Mouse (Mus musculus): ENCODE data around the gene Rps23. TPM values are rescaled to one million over a fixed set of nuclear protein-coding genes. Genes with fewer than 3 reads are reported as not detected.

Gene Rps23
- polyA plus RNA-seq, 1 experiment from 2014 or later: 150 TPM

- H3K36me3 ChIP-seq: no peaks in the 10 kb centered on the region
- 0 out of 2 replicates have a peak, but pooled peaks cover 6% of the 10 kb centered on the region for H3K4me1 ChIP-seq (replicated peaks)
- no peak overlapping the region for H3K9ac ChIP-seq
- no peak overlapping the region for H3K4me2 ChIP-seq
- no peak overlapping the region for H3K27ac ChIP-seq
- 39% methylated on average over 2 of the region's 2 CpGs for WGBS
- no peaks in the 10 kb centered on the region for H3K9me3 ChIP-seq
- ATAC-seq (ENCODE audit: low FRiP score): no peak
- no peak overlapping the region for H3K4me3 ChIP-seq
- no peaks in the 10 kb centered on the region for H3K27me3 ChIP-seq
Measured at GRCm38 (mm10) chr13:90958894-90959293, 36.1 kb downstream of the Rps23 start.

GRCm38 (mm10) chr13:90960591-90960990 lies 37.8 kb downstream of the Rps23 start:
- H3K9me3 ChIP-seq: no peaks in the 10 kb centered on the region
- H3K4me1 ChIP-seq (replicated peaks): 0 out of 2 replicates have a peak, but pooled peaks cover 6% of the 10 kb centered on the region
- WGBS: 59% methylated on average over 8 of the region's 8 CpGs
- no peak overlapping the region for H3K4me2 ChIP-seq
- ATAC-seq (ENCODE audit: low FRiP score): no peak
- H3K27ac ChIP-seq: no peak overlapping the region
- H3K9ac ChIP-seq: no peak overlapping the region
- no peaks in the 10 kb centered on the region for H3K27me3 ChIP-seq
- no peaks in the 10 kb centered on the region for H3K36me3 ChIP-seq
- no peak overlapping the region for H3K4me3 ChIP-seq

GRCm38 (mm10) chr13:90962836-90963760 lies 40.3 kb downstream of the Rps23 start:
- no peak overlapping the region for H3K9ac ChIP-seq
- H3K9me3 ChIP-seq: no peaks in the 10 kb centered on the region
- 72% methylated on average over 10 of the region's 10 CpGs for WGBS
- no peaks in the 10 kb centered on the region for H3K36me3 ChIP-seq
- H3K4me3 ChIP-seq: no peak overlapping the region
- H3K4me1 ChIP-seq (replicated peaks): 0 out of 2 replicates have a peak, but pooled peaks cover 10% of the 10 kb centered on the region
- H3K27me3 ChIP-seq: no peaks in the 10 kb centered on the region
- no peak for ATAC-seq (ENCODE audit: low FRiP score)
- H3K4me2 ChIP-seq: no peak overlapping the region
- H3K27ac ChIP-seq: no peak overlapping the region

- no peak overlapping the region for H3K27ac ChIP-seq
- ATAC-seq (ENCODE audit: low FRiP score): no peak
- H3K4me1 ChIP-seq (replicated peaks): 0 out of 2 replicates have a peak, but pooled peaks cover 7% of the 10 kb centered on the region
Measured at GRCm38 (mm10) chr13:90964511-90964910, 41.8 kb downstream of the Rps23 start.

DNA sequence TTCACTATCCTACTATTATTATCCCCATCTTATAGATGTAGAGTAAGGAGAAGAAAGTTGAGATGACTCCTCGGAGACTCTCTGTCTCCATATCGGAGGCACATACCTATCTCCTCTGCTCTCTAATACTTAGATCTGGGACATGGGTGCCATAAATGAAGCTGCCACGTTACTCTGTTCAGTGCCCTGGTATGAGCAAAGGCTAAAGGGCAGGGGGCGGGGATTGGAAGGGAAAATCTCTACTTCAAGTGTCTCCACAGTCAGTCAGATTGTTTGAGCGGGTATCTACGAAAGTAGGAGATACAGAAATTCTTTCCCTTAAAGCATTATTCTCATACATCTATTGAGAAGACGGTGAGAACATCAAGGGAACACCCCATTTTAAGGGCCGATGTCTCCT lies 43.2 kb downstream of the Rps23 start:
- 84% methylated on average over 8 of the region's 8 CpGs for WGBS
- Histone ChIP-seq H3K4me1 (replicated peaks) (0 out of 2 replicates have a peak, but pooled peaks cover 7% of the 10 kb centered on the region), H3K36me3 (no peaks in the 10 kb centered on the region), H3K9me3 (no peaks in the 10 kb centered on the region), H3K9ac (no peak overlapping the region), H3K27ac (no peak overlapping the region), H3K27me3 (no peaks in the 10 kb centered on the region), H3K4me2 (no peak overlapping the region), H3K4me3 (no peak overlapping the region)
- no peak for ATAC-seq (ENCODE audit: low FRiP score)

More at GRCm38 (mm10) chr13:90964511-90964910, 41.8 kb downstream of the Rps23 start:
- Histone ChIP-seq H3K4me3 (no peak overlapping the region), H3K9me3 (no peaks in the 10 kb centered on the region), H3K36me3 (no peaks in the 10 kb centered on the region), H3K4me2 (no peak overlapping the region), H3K27me3 (no peaks in the 10 kb centered on the region), H3K9ac (no peak overlapping the region)
- WGBS: 74% methylated on average over 4 of the region's 4 CpGs

- H3K4me3 ChIP-seq: no peak overlapping the region
- no peaks in the 10 kb centered on the region for H3K9me3 ChIP-seq
- ATAC-seq (ENCODE audit: low FRiP score): peak; percentile 92
- H3K36me3 ChIP-seq: no peaks in the 10 kb centered on the region
- 8% methylated on average over 4 of the region's 4 CpGs for WGBS
- H3K27me3 ChIP-seq: no peaks in the 10 kb centered on the region
- H3K4me2 ChIP-seq: no peak overlapping the region
- H3K4me1 ChIP-seq (replicated peaks): 0 out of 2 replicates have a peak, but pooled peaks cover 7% of the 10 kb centered on the region
- H3K27ac ChIP-seq: no peak overlapping the region
- no peak overlapping the region for H3K9ac ChIP-seq
Measured at GRCm38 (mm10) chr13:90967422-90967821, 44.7 kb downstream of the Rps23 start.

GRCm38 (mm10) chr13:90968940-90969339 lies 46.2 kb downstream of the Rps23 start:
- Histone ChIP-seq H3K27me3 (no peaks in the 10 kb centered on the region), H3K4me1 (replicated peaks) (0 out of 2 replicates have a peak, but pooled peaks cover 4% of the 10 kb centered on the region), H3K27ac (no peak overlapping the region), H3K36me3 (no peaks in the 10 kb centered on the region), H3K4me2 (no peak overlapping the region), H3K9me3 (no peaks in the 10 kb centered on the region), H3K4me3 (no peak overlapping the region), H3K9ac (no peak overlapping the region)
- no peak for ATAC-seq (ENCODE audit: low FRiP score)
- WGBS: 84% methylated on average over 4 of the region's 4 CpGs

DNA sequence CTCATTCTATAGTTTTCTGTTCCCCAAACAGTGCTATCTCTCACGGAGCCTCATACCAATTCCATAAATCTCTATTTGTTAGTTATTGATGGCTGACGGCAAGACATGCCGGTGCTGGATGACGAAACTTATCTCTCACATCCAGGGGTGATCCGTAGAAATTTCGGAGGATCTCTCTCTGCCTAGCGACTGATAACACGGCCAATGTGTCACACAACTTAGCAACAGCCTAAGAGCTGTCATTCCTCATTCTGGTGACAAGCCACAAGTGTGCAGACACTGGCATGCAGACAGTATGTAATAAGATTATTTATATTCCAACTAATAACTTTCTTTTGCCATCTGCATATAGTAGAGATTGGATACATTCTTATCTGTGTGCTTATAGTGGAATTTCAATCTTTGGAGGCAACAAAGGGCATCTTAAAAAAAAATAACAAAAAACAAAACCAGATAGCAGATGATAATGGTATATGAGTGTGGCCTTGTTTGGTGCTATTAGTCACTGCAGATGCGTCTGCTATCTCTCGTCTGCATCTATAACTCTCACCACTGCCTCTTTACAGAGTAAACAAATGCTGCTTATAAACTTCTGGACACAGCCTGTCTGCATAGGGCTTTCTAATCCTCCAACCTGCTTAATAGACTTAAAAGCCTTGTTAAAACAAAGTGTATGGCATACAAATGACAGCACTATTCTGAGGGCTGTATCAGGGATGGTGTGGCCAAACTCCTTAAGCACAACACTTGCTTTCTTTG lies 47.7 kb downstream of the Rps23 start:
- ATAC-seq (ENCODE audit: low FRiP score): no peak
- no peak overlapping the region for H3K27ac ChIP-seq
- no peak overlapping the region for H3K4me3 ChIP-seq
- H3K9ac ChIP-seq: no peak overlapping the region
- H3K4me1 ChIP-seq (replicated peaks): 0 out of 2 replicates have a peak, but pooled peaks cover 4% of the 10 kb centered on the region
- H3K27me3 ChIP-seq: no peaks in the 10 kb centered on the region
- H3K4me2 ChIP-seq: no peak overlapping the region
- no peaks in the 10 kb centered on the region for H3K36me3 ChIP-seq
- no peaks in the 10 kb centered on the region for H3K9me3 ChIP-seq
- 88% methylated on average over 10 of the region's 10 CpGs for WGBS

- no peak overlapping the region for H3K4me3 ChIP-seq
Measured at GRCm38 (mm10) chr13:90973409-90973808, 50.7 kb downstream of the Rps23 start.

More at GRCm38 (mm10) chr13:90973409-90973808, 50.7 kb downstream of the Rps23 start:
- no peak overlapping the region for H3K27ac ChIP-seq
- no peak for ATAC-seq (ENCODE audit: low FRiP score)
- no peaks in the 10 kb centered on the region for H3K4me1 ChIP-seq (replicated peaks)
- no peak overlapping the region for H3K9ac ChIP-seq
- no peaks in the 10 kb centered on the region for H3K9me3 ChIP-seq
- no peak overlapping the region for H3K4me2 ChIP-seq
- 50% methylated on average over 7 of the region's 7 CpGs for WGBS
- H3K27me3 ChIP-seq: no peaks in the 10 kb centered on the region
- H3K36me3 ChIP-seq: no peaks in the 10 kb centered on the region

Other genes with a start within 250 kb of the Rps23 start
- 0.88 and 0.93 TPM in 2 replicates for gene Atp6ap1l, start 17.6 kb upstream of the Rps23 start, polyA plus RNA-seq (2015; fragmentation: Nextera tagmentation; extraction: Ambion mirVana)

All from hindbrain, embryonic 13.5 days (tissue).